Mouse (Mus musculus) spleen, postnatal 10 days (tissue): Measurements from ENCODE around the gene Usp12.

Experiments used
- DNase-seq, 2 experiments: peaks; one replicate each; pipeline ENCODE4 v3.0.0; 2021 to 2022; ENCODE audit warnings: low spot score in 2 of 2

The Usp12 gene

DNA sequence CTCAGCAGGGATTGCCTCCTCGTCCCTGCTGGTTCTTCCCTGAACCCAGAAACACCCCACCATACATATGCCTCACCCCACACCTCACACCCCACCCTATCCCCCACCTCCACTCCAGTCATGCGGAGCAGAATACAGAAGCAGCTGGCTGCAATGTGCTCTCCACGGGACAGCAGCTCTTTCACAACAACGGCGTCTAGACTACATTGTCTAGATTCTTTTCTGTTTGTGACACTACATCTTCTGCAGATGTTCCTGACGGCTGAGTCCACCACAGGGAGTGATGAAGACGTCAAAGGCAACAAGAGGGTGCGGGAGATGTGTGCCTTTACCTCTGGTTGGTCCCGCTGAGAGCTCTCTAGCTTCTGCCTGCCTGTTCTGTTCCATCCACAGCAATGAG, 3.2 kb upstream of the Usp12 start:
- DNase-seq, result no peak

DNA sequence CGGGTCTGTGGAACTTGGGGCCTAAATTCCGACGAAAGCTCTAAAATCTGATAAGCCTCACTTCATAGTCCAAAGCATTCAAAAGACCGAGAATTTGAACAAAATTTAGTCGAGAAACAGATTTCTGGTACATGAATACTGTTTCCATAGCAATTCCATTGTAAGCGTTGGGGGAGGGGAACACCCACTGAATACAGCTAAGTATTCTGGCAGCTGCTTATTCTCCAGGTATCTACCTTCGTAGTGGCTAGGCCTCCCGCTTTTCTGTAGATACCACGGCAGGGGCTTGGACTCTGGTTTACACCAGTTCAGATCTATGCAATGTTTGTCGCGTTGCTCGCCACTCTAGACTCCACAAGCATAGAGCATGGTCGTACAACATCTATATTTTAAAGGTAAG, 922 bp upstream of the Usp12 start:
- DNase-seq, result no peak

DNA sequence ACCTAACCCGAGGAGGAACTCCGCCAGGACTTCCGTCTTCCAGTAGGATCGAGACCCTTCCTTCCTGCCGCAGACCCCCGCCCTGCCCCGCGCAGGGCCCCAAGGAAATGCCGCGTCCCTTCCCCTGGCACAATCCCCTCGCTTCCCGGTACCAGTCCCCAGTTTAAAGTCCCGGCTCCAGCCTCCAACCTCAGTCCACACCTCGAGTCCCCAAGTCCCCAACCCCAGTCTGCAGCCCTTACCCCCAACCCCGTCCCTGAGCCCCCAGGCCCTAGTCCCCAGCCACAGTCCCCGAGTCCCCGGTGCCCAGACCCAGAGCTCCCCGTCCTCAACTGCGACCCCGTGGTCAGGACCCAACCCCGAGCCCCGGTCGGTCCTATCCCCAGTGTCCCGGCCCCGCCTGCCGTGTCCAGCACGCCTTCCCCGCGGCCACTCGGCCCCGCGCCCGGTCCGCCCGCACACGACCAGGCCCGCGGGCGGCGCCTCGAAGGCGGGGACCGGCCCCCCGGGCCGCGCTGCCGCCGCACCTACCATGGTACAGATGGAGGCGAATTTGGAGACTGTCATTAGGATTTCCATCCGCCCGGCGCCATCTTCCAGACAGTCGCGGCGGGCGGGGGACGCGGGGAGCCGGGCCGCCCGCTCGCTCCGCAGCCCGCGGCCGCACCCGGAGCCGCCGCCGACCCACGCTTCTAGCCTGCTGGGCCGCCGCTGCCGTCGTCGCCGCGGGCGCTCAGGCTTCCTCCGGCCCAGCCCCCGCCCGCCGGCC, 538 bp downstream of the Usp12 start:
- no peak for DNase-seq

DNA sequence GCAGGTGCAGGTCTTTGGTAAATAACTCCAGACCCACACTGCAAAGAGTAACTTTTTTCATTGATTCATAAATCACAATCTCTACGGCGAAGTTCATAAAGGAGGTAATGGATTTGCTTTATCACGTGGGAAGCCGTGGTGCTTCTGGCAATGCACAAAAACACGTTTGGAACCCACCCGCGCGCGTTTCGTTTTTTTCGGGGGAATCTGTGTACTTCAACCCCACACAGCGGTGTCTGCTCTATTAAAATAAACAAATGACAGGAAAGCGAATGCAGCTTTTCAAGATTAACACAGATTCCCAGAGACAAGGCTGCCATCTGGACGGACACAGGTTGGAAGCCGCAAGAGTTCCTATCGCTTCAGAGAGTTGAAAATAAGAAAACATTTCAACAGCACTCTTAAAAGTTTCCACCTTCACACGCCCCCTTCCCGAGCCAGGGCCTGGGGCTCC, 1.1 kb downstream of the Usp12 start:
- no peak for DNase-seq

DNA sequence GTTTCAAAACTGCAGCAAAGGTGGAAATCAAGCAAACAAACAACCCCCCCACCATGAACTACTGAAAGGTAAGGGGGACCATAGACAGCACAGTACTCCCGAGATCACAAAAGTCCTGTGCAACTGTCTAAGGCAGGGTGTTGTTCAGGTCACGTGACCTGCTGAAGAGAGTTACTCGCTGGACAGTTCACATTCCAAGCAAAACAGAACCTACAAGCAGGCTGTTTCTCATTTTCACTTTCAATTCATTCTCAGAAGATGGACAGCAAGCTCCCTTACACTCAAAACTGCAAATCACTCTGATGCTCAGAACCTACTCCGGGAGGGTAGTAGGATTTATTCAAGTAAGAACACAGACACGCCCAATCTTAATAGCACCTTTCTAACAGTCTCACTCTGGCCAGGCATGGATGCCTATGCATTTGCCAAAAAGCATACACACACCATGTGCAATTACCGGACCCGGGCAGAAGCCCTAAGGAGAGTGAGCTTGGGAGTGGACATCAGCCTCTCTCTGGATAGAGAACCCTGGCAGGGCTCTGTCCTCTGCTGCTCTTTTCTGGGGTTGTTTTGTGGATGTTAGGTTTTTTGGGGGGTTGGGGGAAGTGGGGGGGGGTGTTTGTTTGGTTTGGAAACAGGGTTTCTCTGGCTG, 2.5 kb downstream of the Usp12 start:
- no peak for DNase-seq

DNA sequence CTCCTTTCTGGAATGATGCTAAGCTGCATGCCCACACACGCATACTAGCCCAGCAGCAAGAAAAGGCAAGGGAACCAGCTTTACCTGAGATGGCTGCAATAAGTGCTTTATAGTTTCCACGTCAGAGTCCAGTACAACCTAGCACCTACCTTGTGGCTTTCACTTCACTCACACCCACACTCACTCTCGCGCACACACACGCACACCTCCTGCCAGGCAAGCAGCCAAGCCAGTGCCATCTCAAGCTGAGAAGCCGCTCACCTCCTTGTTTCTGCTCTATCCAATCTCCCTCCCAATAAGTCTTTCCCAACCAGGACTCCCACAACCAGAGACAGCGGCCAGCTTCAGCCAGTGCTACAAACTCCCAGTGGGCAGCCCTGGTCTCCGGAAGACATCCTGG, 3.9 kb downstream of the Usp12 start:
- no peak for DNase-seq

DNA sequence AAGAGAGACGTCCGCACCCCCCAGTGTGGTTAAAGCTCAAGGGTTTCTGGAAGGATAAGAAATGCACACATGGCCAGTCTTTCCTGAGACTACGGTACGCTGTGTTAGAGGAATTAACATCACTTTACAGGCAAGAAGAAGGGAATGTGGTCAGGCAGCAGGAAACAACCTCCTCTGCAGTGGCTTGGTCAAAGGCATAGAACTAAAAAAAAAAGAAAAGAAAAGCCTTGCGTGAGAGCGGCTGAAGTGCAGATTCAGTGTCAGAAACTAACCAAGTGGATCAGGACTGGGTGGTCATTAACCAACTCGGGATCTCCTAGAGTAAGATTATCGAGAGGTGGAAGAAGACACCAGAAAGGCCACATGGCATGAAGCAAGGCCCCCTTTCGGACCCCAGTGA, 5.4 kb downstream of the Usp12 start:
- no peak for DNase-seq

DNA sequence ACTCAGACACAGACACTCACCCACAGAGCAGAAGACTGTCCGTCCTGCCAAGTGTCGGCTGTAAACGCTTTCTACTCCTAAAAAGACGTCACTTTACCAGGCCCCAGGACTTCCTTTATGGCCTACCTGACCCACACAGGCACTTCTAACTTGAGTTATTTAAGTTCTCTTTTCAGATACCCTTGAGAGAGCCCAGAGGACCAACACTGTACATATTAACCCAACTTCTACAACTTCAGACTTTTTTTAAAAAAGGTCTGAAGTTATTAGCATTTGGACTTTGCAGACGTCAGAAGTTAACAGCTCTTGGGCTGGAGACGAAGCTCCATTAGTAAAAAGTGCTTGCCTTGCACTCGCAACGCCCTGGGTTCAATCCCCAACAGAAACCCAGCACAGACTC, 8.7 kb downstream of the Usp12 start:
- DNase-seq, result no peak

DNA sequence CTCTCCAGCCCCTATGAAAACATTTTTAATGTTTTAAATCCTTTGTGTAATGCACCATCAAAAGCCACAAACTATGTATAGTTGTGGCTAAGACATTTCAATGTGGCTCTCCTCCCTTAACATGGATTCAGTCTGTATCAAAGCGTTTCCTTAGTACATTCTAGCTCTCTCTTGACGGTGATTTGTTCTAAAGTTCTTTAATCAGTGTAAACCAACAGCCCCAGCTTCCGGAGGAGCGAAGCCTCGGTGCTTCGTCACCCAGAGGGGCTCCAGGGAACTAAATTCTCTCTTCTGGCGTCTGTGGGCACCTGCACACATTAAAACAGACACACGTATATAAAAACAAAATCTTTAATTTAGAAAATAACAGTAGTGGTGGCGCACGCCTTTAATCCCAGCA, 10.9 kb downstream of the Usp12 start:
- DNase-seq, result no peak

DNA sequence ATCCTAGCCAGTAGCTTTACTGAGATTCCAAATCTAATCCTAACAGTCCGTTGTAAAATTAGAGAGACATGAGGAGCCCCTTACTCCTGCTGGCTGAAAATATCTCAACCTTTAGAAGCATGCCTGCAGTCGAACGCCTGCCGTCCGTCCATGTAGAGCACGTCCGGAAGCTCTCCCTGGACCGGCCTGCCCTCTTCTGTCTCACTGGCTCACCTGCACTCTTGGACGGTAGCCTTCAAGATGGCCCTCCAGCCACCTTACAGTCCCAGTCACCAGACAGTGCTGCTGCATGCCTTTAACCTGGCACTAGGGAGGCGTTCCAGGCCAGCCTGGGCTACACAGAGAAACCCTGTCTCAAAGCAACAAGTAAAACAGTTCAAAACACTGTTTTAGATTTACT, 11.5 kb downstream of the Usp12 start:
- DNase-seq, result no peak

DNA sequence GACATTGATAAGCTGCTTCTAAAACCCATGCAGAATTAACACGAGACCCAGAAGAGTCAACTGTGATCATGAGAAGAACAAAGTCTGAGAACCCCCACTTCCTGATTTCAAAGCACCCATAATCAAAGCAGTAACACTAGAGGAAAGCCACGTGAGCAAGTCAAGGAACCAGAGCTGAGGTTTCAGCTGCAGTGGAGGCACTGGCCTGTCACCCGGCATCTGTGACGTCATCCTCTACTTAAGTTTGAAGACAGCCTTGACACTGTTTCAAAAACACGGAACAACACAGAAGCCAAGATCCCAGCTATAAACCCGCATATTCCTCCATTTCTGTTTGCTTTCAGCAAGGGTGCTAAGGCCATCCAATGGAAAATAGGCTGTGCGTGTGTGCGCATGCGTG, 13.1 kb downstream of the Usp12 start:
- DNase-seq, result peak in 1 of 2 experiments; percentile 60

DNA sequence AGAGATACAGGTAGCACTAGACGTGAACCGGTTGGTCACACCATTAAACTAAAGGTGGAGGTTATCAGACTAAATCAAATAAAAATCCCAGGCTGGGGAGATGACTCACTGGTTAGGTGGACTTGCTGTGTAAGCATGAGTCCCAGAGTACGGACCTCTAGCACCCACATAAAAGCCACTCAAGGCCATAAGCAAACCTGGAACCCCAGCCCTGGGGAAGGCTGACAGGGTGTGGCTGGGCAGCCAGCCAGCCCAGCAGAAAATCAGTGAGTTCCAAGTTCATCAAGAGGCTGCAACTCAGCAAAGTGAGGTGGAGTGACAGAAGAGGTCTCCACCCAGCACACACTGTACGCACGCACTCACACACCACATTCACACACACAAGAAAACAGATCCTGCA, 14.9 kb downstream of the Usp12 start:
- DNase-seq, result no peak

DNA sequence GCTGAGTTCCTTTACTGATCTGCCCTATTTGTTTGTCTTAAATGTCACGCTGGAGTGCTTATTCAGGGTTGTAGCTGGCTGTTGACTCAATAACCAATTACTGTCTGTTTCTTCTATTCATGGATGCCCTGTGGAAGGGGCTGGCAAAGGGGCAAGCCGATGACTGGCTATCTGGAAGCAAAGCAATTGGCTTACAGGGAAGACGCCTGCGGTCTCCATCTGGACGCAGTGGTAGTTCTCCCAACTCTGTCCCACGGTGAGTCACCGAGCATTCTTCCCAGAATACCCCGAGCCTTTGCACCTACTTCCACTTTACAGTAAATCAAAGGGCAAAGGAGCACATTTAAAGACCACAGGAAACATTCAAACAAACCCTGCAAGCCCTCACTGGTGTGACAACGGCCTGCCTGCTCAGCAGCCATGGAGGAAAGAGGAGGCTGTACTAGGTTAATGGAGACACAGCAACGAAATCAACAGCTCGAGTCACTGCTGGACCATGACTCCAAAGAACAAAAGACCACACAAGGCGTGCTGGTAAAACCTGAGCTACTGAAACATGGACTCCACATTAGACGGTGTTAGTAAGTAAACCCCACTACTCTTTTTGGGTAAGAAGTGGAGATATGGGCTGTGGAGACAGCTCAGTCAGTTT, 17.7 kb downstream of the Usp12 start:
- no peak for DNase-seq

DNA sequence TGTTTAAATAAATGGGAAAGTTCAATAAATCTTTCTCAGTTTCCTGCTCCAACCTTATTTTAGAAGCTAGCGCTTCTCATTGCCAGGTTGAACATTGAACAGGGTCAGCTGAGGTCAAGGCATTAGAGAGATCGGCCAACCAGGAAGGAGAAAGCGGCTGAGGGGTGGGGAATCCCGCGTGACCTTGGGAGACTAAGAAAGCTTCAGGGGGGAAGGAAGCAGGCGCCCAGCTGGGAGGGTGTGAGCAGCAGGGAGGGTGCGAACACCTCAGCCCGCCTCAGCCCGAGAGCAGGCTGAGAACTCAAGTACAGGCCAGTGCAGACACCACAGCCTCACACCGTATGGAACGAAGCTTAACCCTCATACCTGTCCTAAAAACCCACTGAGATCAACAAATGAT, 22.8 kb downstream of the Usp12 start:
- DNase-seq, result no peak

DNA sequence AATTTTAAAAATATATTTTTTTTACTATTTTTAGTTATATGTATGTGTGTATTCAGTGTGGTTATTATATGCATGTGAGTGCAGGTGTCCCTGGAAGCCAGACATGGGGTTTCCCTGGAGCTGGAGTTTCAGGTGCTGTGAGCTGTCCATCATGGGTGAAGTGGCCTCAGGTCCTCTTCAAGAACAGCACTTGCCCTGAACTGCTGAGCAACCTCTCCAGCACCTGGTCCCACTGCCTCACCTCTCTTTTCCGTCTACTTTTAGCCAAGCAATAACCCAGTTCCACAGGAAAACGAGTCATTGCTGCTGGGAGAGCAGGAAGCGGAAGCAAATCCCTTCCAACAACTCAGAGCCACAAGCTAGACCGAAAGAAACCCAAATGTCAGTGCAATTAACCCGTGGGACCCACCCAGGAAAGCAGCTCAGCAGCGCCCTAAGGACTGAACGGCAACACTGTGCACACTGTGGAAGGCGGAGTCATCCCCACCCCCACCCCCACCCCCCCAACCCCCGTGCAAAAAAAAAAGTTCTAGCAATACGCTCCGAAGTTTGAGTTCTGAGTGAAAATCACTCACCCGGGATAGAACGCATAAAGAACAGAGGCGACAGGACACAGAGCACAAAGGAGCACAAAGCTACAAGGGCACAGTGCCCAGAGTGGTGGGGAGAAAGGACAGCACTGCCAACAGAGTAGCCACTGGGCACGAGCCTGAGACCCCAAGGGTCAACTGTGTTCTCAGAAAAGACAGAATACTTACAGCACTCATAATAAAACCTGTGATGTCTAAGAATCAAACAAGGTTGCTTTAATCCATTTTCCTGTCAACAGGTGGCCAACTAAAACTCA, 24.6 kb downstream of the Usp12 start:
- no peak for DNase-seq

DNA sequence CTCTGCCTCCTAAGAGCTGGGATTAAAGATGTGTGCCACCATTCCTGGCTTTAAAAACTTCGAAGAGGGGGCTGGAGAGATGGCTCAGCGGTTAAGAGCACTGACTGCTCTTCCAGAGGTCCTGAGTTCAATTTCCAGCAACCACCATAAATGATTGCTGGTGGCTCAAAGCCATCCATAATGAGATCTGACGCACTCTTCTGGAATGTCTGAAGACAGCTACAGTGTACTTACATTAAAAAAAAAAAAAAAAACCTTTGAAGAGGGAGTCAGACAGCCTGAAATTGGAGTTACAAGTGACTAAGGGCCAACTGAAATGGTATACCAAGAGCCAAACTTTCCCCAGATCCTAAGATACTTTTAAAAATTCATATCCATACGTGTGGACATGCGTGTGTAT, 29.0 kb downstream of the Usp12 start:
- no peak for DNase-seq

DNA sequence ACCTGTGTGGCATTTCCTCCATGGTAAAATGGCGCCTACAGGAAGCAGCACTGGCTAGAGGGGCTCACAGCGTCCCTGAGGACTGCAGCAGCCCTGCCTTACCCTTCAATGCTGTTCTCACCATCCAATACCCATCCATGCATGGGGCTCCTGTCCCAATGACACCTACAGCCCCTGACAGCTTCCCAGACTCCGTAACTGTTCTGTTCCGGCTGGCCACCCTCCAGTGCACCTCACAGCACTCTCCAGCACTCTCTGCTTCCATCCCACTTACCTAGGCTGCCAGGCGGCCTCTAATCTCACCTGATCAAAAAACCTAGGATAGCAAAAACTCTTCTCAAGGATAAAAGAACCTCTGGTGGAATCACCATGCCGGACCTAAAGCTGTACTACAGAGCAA, 35.6 kb downstream of the Usp12 start:
- DNase-seq, result no peak

DNA sequence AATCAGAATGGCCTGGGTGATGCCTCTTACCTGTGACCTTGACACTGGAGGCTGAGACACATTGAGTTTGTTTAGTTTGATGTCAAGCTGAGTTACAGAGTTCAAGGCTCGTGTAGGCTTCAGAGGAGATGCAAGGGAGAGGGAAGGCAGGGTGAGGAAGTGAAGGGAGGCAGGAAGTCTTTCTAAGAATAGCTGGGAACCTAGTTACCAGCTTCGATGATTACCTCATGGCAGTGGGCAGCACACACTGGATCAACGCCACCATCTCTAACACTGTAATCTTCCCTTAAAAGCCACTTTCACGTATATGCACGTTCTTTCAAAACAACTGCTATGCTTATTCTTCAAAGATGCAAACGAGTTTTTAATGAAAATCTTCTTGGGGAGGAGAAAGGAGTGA, 36.9 kb downstream of the Usp12 start:
- DNase-seq, result no peak

DNA sequence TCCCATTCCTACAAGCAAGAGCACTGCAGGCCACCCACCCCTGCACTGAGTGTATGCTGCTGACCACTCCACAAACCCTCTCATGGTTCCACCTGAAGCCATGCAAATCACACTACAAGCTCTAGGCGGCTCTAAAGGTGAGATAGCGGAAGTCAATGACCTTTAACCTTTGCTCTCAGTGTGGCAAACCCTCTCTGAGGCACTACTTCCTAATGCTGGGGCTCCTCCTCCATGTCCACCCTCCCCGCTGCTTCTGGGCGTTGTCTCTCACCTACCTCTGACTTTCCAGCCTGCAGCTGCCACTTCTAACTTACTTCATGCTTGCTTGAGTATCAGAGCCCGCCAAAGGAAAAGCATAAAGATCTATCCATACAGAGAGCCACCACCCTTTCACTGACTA, 37.5 kb downstream of the Usp12 start:
- no peak for DNase-seq

DNA sequence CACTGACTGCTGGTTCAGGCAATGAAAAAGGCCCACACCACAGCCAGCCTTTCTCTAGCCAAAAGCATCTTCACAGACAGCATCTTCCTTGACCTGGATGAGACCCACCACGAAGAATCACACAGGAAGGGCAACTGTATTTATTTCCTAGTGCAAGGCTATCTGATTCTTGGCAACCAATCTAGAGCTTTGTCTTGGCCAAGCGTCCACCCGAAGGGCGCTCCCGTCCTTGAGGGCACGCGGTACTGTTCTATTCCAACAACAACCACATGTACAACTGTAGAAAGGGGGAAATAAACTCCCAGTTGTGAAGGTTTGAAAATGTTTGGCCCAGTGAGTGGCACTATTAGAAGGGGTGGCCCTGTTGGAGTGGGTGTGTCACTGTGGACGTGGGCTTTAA, 41.6 kb downstream of the Usp12 start:
- no peak for DNase-seq

DNA sequence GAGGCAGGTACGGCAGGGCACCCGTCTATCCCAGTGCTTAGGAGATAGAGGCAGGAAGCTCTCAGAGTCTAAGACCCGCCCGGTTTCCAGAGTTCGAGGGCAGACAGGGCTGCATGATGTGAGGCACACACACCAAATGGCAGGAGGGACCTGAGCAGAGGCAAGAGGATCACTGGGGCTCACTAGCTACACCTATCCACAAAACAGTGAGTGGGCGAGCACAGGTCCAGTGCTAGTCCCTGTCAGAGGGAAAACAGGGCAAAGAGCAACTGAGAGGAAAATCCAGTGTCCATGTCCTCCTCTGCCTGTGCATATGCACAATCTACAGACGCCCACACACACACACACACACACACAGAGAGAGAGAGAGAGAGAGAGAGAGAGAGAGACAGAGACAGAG, 43.8 kb downstream of the Usp12 start:
- DNase-seq, result no peak

DNA sequence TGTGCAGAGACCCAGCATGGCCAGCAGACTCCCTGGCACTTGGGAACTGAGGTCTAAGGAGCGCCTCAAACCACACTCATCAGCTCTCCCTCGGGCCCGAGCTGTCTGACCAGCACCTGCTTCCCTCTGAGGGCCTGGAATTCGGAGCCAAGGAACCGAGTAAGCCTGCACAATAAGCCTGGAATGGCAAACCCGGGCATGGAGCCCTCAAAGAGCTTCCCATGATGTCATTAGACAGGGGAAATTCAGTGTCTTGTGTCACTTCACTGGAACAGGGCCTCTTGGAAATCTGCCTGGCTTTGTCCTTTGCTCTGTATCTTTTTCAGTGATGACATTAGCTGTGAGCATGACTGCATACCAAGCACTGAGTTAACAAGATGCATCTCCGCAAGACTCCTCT, 44.5 kb downstream of the Usp12 start:
- no peak for DNase-seq
